9 mouse cellular contexts compared by ENCODE assay signal in the genomic region with DNA sequence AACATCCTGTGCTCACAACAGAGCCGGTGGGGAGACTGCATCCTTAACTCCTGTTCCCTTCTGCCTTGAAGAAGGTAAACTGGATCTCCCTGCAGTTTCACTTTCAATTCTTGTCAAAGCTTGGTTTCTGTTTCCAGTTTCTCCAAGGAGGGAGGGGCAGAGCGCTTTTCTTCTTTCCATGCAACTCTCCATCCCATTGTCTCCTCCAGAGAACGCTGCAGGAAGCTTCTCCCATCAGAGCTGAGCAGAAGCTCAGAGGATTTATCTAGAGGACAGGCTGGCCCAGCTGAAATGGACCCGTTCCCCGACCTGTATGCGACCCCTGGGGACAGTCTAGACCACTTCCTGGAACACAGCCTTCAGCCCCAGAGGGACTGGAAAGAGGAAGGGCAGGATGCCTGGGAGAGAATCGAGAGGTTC. TPM values are rescaled to one million over a fixed set of nuclear protein-coding genes. Genes with fewer than 3 reads are reported as not detected.
DNase-seq lines count a peak whose midpoint lies in the region; ATAC-seq and TF ChIP-seq lines count a peak whose summit lies in the region.
"Had no signal": no experiment of that assay in that cellular context is flagged by ENCODE, and none has a peak within 500 bp of the region (broad histone marks: within the 10 kb centered on the region; RNA-seq: fewer than 3 reads in every experiment).

No protein-coding gene starts in this region.

- peak overlapping the region; percentile 11 for H3K27ac ChIP-seq in lung, postnatal 0 days (ENCODE audit: low read length)
- H3K27ac ChIP-seq in stomach, postnatal 0 days (replicated peaks): peak overlapping the region; percentile 36; the same call in 1 of the 2 replicates

- 7% methylated on average over 7 of the region's 7 CpGs for WGBS in lung, postnatal 0 days
- WGBS in stomach, postnatal 0 days: 15% methylated on average over 7 of the region's 7 CpGs

- peak; percentile 69 for ATAC-seq in lung, postnatal 0 days
- peak; percentile 53 for ATAC-seq in stomach, postnatal 0 days (ENCODE audit: low FRiP score, low TSS enrichment)

- peak overlapping the region; percentile 46 for H3K4me3 ChIP-seq in lung, postnatal 0 days (ENCODE audit: low read depth, low read length)
- peak overlapping the region; percentile 35 for H3K4me3 ChIP-seq in stomach, postnatal 0 days (ENCODE audit: low read depth, low read length)

- H3K4me2 ChIP-seq in lung, postnatal 0 days (replicated peaks; ENCODE audit: low read depth, low read length): peak overlapping the region; percentile 58
- peak overlapping the region; percentile 48 for H3K4me2 ChIP-seq in stomach, postnatal 0 days (replicated peaks; ENCODE audit: low read depth)

- no peaks in the 10 kb centered on the region for H3K4me1 ChIP-seq in lung, postnatal 0 days (ENCODE audit: insufficient read depth, low read depth, low read length)
- H3K4me1 ChIP-seq in stomach, postnatal 0 days (replicated peaks; ENCODE audit: control insufficient read depth, insufficient read depth): no peaks in the 10 kb centered on the region

- TF ChIP-seq CTCF in lung, postnatal 0 days (IDR thresholded peaks at IDR 0.05): no peak
- TF ChIP-seq CTCF in stomach, postnatal 0 days (IDR thresholded peaks at IDR 0.05; ENCODE audit: low read depth): 0 out of 2 replicates have a peak, but pooled peaks have one; percentile 3

- H3K9me3 ChIP-seq in lung, postnatal 0 days (ENCODE audit: low read length): no peaks in the 10 kb centered on the region
- H3K9me3 ChIP-seq in stomach, postnatal 0 days (ENCODE audit: control insufficient read depth, low read length): no peaks in the 10 kb centered on the region

- no peaks in the 10 kb centered on the region for H3K36me3 ChIP-seq in lung, postnatal 0 days (ENCODE audit: insufficient read depth, low read length)
- no peaks in the 10 kb centered on the region for H3K36me3 ChIP-seq in stomach, postnatal 0 days (ENCODE audit: control insufficient read depth, insufficient read depth, low read length)

- 0 out of 2 replicates have a peak overlapping the region, but pooled peaks have one; percentile 27 for H3K9ac ChIP-seq in lung, postnatal 0 days (replicated peaks; ENCODE audit: low read depth)
- H3K9ac ChIP-seq in stomach, postnatal 0 days (ENCODE audit: low read length): peak overlapping the region; percentile 57

- TF ChIP-seq EP300 in lung, postnatal 0 days (IDR thresholded peaks at IDR 0.05): no peak
- no peak for TF ChIP-seq EP300 in stomach, postnatal 0 days (optimal IDR thresholded peaks at IDR 0.05)

- peak; percentile 72 for DNase-seq in CD4-positive, CD25-positive, alpha-beta regulatory T cell, adult 2 months (ENCODE audit: low read depth, low spot score)
- DNase-seq in T-cell, adult 2 months (ENCODE audit: low spot score): peak; percentile 67
- peak; percentile 77 to 78 for DNase-seq in heart, adult 9 months (ENCODE audit: low spot score in 2 of 2)
- DNase-seq in kidney, adult 8-10 months: peak; percentile 41 to 47
- peak; percentile 76 for DNase-seq in lung, postnatal 0 days (ENCODE audit: low spot score)
- DNase-seq in stomach, postnatal 0 days (ENCODE audit: low spot score): peak; percentile 35
- DNase-seq in right cerebral cortex, postnatal 10 days (ENCODE audit: low spot score in 2 of 2): no peak
- no peak for DNase-seq in layer of hippocampus, adult 9-10 months (ENCODE audit: low spot score)

- H3K27me3 ChIP-seq in lung, postnatal 0 days (replicated peaks; ENCODE audit: insufficient read depth, low read length): no peaks in the 10 kb centered on the region
- no peaks in the 10 kb centered on the region for H3K27me3 ChIP-seq in stomach, postnatal 0 days (ENCODE audit: control insufficient read depth, insufficient read depth, low read length)

RNA-seq across cellular contexts. Expression of a gene that starts 0.6 kb away (rescaled TPM):
- 15.7 and 17.3 TPM in 2 replicates for polyA plus RNA-seq in lung, postnatal 0 days (2015; fragmentation: Nextera tagmentation; extraction: Ambion mirVana)
- 20.1 and 22.3 TPM in 2 replicates for polyA plus RNA-seq in stomach, postnatal 0 days (2015; fragmentation: Nextera tagmentation; extraction: Ambion mirVana)

RNA-seq across cellular contexts. Expression of a gene that starts 25.7 kb away (rescaled TPM):
- 0.92 and 1.8 TPM in 2 replicates for polyA plus RNA-seq in lung, postnatal 0 days (2015; fragmentation: Nextera tagmentation; extraction: Ambion mirVana)
- 14.1 and 14.6 TPM in 2 replicates for polyA plus RNA-seq in stomach, postnatal 0 days (2015; fragmentation: Nextera tagmentation; extraction: Ambion mirVana)

RNA-seq across cellular contexts. Expression of a gene that starts 38.9 kb away (rescaled TPM):
- polyA plus RNA-seq in lung, postnatal 0 days (2015; fragmentation: Nextera tagmentation; extraction: Ambion mirVana): not detected in 2 replicates
- 0.06 and 0.15 TPM in 2 replicates for polyA plus RNA-seq in stomach, postnatal 0 days (2015; fragmentation: Nextera tagmentation; extraction: Ambion mirVana)
- polyA plus RNA-seq: gonadal fat pad, adult 2 months had no signal

RNA-seq across cellular contexts. Expression of a gene that starts 43.9 kb away (rescaled TPM):
- not detected in 2 replicates for polyA plus RNA-seq in lung, postnatal 0 days (2015; fragmentation: Nextera tagmentation; extraction: Ambion mirVana)
- 0.05 TPM in 1 of 2 replicates, not detected in the other for polyA plus RNA-seq in stomach, postnatal 0 days (2015; fragmentation: Nextera tagmentation; extraction: Ambion mirVana)
- polyA plus RNA-seq: gonadal fat pad, adult 2 months had no signal

RNA-seq across cellular contexts. Expression of a gene that starts 44.6 kb away (rescaled TPM):
- 41.0 and 41.4 TPM in 2 replicates for polyA plus RNA-seq in lung, postnatal 0 days (2015; fragmentation: Nextera tagmentation; extraction: Ambion mirVana)
- 39.2 and 49.8 TPM in 2 replicates for polyA plus RNA-seq in stomach, postnatal 0 days (2015; fragmentation: Nextera tagmentation; extraction: Ambion mirVana)

Comparison
In these comparisons a context has a peak if more than half of its experiments do, and no peak if none do; other contexts are left out.
1. DNase-seq: peak in CD4-positive, CD25-positive, alpha-beta regulatory T cell, adult 2 months (single experiment), T-cell, adult 2 months (single experiment), heart, adult 9 months (2 of 2), kidney, adult 8-10 months (2 of 2), lung, postnatal 0 days (single experiment) and stomach, postnatal 0 days (single experiment); none in right cerebral cortex, postnatal 10 days (0 of 2) and layer of hippocampus, adult 9-10 months (single experiment).